Mouse (Mus musculus) kidney, adult 2 months (tissue): ENCODE measurements around the gene Actc1.

Experiments used
- CTCF ChIP-seq: fragments of 200-500 bp; conservative IDR thresholded peaks from 2 replicates; pipeline ENCODE4 v1.5.1; 2011; ENCODE audit warnings: low read depth, mild to moderate bottlenecking, control low read depth, low read length, moderate library complexity, mixed read lengths; ENCODE audit not compliant: insufficient read depth, insufficient read length
- POLR2A ChIP-seq: fragments of 200-500 bp; IDR thresholded peaks from one replicate; pipeline ENCODE4 v1.6.1; 2011; ENCODE audit warnings: low read depth, low read length, control low read depth

GRCm38 (mm10) chr2:114059608-114060007, 6.3 kb upstream of the Actc1 start:
- TF ChIP-seq POLR2A (no peak), CTCF (no peak)
